Mouse (Mus musculus) hindbrain, embryonic 16.5 days (tissue): Measurements from ENCODE around the gene Rheb. TPM values are rescaled to one million over a fixed set of nuclear protein-coding genes. Genes with fewer than 3 reads are reported as not detected.
A peak's percentile ranks its signal among the peaks of the same experiment; 100 is the strongest.

Experiments used
- ATAC-seq: fragments of 200-750 bp; cut with Nextera tagmentation; 2 replicates; pipeline ENCODE4 v1.8.0; 2017; ENCODE audit warnings: moderate TSS enrichment, moderate library complexity
- H3K27ac ChIP-seq: fragments of 300-500 bp; sonication (generic); 2 replicates; pipeline ENCODE4 v1.5.1; 2014; ENCODE audit warnings: low read depth, mild to moderate bottlenecking, control low read depth, low read length, moderate library complexity
- H3K27me3 ChIP-seq: fragments of 300-500 bp; sonication (generic); replicated peaks from 2 replicates; pipeline ENCODE4 v1.6.1; 2014; ENCODE audit warnings: low read length; ENCODE audit not compliant: control insufficient read depth, insufficient read depth
- H3K36me3 ChIP-seq: fragments of 300-500 bp; sonication (generic); 2 replicates; pipeline ENCODE4 v1.6.1; 2014; ENCODE audit warnings: mild to moderate bottlenecking, low read length, moderate library complexity, mixed read lengths; ENCODE audit not compliant: control insufficient read depth, insufficient read depth
- H3K4me1 ChIP-seq: fragments of 300-500 bp; sonication (generic); 2 replicates; pipeline ENCODE4 v1.6.1; 2014; ENCODE audit warnings: low read depth, low read length; ENCODE audit not compliant: control insufficient read depth, insufficient read depth
- H3K4me2 ChIP-seq: fragments of 300-500 bp; sonication (generic); 2 replicates; pipeline ENCODE4 v1.6.1; 2014; ENCODE audit warnings: mild to moderate bottlenecking, low read length, control low read depth, moderate library complexity
- H3K4me3 ChIP-seq: fragments of 300-500 bp; sonication (generic); 2 replicates; pipeline ENCODE4 v1.5.1; 2014; ENCODE audit warnings: mild to moderate bottlenecking, low read length, control low read depth, moderate library complexity
- H3K9ac ChIP-seq: fragments of 300-500 bp; sonication (generic); 2 replicates; pipeline ENCODE4 v1.6.1; 2014; ENCODE audit warnings: low read depth, mild to moderate bottlenecking, control low read depth, low read length, moderate library complexity
- H3K9me3 ChIP-seq: fragments of 300-500 bp; sonication (generic); 2 replicates; pipeline ENCODE4 v1.6.1; 2014; ENCODE audit warnings: mild to moderate bottlenecking, low read length, moderate library complexity; ENCODE audit not compliant: control insufficient read depth
- WGBS: fragments of 180-500 bp; shearing (Covaris S2); extraction: QIAGEN DNeasy Blood & Tissue Kit; methylation state at CpG from one replicate; pipeline ENCODE4 v1.1.7; 2014; 5-methylcytosine and 5-hydroxymethylcytosine counted together
- polyA plus RNA-seq: library from polyadenylated mRNA; unstranded; fragments of >200 nt; fragmentation: Nextera tagmentation; extraction: Ambion mirVana; gene quantifications from 2 replicates; pipeline ENCODE4 v1.2.1, GENCODE M21; 2015

The Rheb gene
- polyA plus RNA-seq, 1 experiment from 2014 or later: 275 TPM

DNA sequence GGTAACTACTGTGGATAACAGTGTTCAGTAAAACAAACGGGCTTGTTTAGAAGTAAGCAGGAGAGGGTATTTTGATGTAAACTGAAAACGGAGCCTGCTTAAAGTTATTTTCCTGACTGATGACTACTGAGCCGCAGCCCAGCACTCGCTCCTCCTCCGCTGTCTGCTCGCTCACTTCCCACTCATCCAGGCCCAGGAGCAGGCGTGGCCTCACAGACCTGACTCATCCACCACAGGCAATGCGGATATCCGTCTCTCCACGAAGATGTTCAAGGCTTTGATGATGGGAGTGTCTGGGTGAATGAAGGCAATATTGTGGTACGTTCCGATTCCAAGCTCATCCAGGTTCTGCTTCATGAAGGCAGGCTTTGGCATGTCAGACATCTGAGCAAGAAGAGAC, 28.9 kb upstream of the Rheb start:
- no peak overlapping the region for H3K27ac ChIP-seq
- no peak overlapping the region for H3K9ac ChIP-seq
- H3K9me3 ChIP-seq: peaks cover 3% of the 10 kb centered on the region; the same call in 1 of the 2 replicates
- no peaks in the 10 kb centered on the region for H3K4me1 ChIP-seq
- WGBS: 91% methylated on average over 12 of the region's 12 CpGs
- H3K36me3 ChIP-seq: peaks cover 33% of the 10 kb centered on the region
- H3K4me2 ChIP-seq: no peak overlapping the region
- ATAC-seq: no peak
- H3K27me3 ChIP-seq: no peaks in the 10 kb centered on the region
- no peak overlapping the region for H3K4me3 ChIP-seq

DNA sequence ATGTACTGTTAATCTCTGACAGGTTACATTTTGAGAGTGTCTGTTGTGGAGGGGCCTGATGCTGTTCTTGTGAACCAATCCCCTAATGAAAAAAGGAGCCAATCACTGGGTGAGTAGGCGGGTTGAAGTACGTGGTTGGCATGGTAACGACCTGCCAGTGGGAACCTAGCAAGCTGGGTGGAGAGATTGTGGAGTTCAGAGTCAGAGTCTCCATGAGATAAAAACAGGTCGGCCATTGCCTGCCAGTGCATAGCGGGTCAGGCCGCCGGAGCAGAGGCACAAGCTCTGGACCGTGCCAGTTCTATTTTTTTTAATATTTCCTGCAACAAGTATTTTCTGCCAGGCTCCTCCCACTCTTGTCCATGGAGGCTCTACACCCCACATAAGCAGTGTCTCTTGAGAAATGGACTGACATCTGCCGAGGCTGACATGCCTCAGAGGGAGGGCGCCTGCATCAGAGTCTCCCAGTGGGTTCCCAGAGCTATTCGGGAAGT, 27.4 kb upstream of the Rheb start:
- WGBS: 62% methylated on average over 11 of the region's 11 CpGs
- Histone ChIP-seq H3K36me3 (peaks cover 30% of the 10 kb centered on the region), H3K4me1 (no peaks in the 10 kb centered on the region), H3K9me3 (peaks cover 3% of the 10 kb centered on the region; the same call in 1 of the 2 replicates), H3K9ac (no peak overlapping the region), H3K27ac (no peak overlapping the region), H3K27me3 (no peaks in the 10 kb centered on the region), H3K4me3 (no peak overlapping the region), H3K4me2 (no peak overlapping the region)
- peak; percentile 57 for ATAC-seq

DNA sequence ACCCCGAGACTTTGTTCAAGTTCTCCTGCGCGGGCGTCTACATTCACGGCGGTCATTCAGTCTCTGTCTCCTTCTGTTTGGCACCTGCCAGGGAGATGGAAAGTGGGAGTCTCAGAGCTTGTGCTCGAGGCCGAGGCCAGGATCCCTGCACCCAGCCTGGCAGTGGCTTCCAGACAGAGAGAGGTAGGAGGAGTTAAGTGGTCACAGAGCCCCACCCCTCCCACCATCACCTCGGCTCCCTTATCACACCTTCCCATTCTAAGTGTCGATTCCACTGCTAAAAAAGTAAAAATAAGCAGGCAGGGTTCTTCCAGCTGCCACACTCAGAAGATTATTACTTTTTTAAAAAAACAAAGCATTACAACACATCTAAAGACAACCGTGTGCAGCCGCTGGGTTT, 21.4 kb upstream of the Rheb start:
- H3K27me3 ChIP-seq: no peaks in the 10 kb centered on the region
- ATAC-seq: no peak
- WGBS: 81% methylated on average over 12 of the region's 12 CpGs
- H3K27ac ChIP-seq: no peak overlapping the region
- no peaks in the 10 kb centered on the region; the same call in 1 of the 2 replicates for H3K4me1 ChIP-seq
- H3K9me3 ChIP-seq: peaks cover 3% of the 10 kb centered on the region; the same call in 1 of the 2 replicates
- H3K4me3 ChIP-seq: no peak overlapping the region
- H3K4me2 ChIP-seq: no peak overlapping the region
- peaks cover 20% of the 10 kb centered on the region for H3K36me3 ChIP-seq
- no peak overlapping the region for H3K9ac ChIP-seq

DNA sequence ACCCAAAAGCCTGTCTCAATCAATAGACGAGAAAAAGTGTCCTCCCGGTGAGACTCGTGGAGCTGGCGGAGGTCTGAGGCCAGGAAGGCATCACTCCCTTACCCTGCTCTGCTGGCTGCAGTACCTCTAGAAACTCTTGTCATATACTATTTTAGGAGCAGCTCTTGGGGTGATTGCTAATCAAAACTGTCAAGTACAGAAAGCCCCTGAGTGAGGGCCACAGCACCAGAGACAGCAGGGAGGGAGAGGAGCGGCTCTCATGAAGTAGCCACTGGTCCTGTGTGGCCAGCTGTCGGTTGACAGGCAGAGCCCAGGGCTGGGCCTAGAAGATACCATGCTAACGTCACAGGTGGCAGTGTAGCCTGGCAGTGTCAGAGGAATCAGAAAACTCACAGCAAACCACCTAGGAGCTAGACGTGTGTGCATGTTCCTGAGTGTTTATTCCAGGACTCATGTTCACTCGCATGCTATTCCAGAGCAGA, 19.1 kb upstream of the Rheb start:
- Histone ChIP-seq H3K9me3 (peaks cover 1% of the 10 kb centered on the region; the same call in 1 of the 2 replicates), H3K36me3 (peaks cover 5% of the 10 kb centered on the region), H3K4me3 (no peak overlapping the region), H3K9ac (no peak overlapping the region), H3K4me2 (no peak overlapping the region), H3K27me3 (no peaks in the 10 kb centered on the region), H3K4me1 (no peaks in the 10 kb centered on the region; the same call in 1 of the 2 replicates), H3K27ac (no peak overlapping the region; the same call in 1 of the 2 replicates)
- no peak for ATAC-seq
- 82% methylated on average over 9 of the region's 9 CpGs for WGBS

DNA sequence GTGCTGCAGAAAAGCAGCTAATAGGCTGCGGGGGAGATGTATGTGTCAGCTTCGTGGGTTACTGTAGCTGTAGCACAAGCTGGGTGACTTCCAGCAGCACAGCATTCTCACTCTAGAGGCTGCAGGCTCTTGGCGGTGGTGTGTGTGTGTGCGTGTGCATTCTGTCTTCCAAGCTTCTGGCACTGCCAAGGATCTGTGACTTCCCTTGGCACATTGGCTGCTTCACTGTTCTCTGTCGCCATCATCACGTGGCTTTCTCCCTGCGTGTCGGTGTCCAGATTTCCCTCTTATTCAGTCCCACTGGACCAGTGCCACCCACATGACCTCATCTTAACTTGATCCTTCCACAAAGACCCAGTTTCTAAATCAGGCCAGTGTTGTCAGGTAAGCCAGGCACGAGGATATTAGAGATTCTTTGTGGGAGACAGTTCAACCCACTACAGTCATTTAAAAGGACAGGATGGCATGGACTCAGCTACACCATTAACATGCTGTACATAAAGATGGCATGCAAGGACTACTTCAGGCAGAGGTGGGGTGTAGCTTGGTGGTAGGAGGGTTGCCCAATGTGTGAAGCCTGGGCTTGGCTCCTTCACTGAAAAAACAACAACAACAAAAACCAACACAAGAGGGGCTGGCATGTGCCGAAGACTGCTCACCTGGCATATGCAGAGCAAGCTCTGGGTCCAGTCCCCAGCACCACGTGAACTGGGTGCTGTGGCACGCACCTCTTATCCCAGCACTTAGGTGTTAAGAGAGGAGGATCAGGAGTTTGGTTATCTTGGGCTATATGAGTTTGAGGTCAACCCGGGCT, 18.4 kb upstream of the Rheb start:
- Histone ChIP-seq H3K4me3 (no peak overlapping the region), H3K27ac (peak overlapping the region; percentile 59), H3K9ac (no peak overlapping the region), H3K27me3 (no peaks in the 10 kb centered on the region), H3K36me3 (0 out of 2 replicates have a peak, but pooled peaks cover 2% of the 10 kb centered on the region), H3K9me3 (no peaks in the 10 kb centered on the region), H3K4me2 (no peak overlapping the region), H3K4me1 (no peaks in the 10 kb centered on the region; the same call in 1 of the 2 replicates)
- 67% methylated on average over 13 of the region's 13 CpGs for WGBS
- peak; percentile 90 for ATAC-seq

DNA sequence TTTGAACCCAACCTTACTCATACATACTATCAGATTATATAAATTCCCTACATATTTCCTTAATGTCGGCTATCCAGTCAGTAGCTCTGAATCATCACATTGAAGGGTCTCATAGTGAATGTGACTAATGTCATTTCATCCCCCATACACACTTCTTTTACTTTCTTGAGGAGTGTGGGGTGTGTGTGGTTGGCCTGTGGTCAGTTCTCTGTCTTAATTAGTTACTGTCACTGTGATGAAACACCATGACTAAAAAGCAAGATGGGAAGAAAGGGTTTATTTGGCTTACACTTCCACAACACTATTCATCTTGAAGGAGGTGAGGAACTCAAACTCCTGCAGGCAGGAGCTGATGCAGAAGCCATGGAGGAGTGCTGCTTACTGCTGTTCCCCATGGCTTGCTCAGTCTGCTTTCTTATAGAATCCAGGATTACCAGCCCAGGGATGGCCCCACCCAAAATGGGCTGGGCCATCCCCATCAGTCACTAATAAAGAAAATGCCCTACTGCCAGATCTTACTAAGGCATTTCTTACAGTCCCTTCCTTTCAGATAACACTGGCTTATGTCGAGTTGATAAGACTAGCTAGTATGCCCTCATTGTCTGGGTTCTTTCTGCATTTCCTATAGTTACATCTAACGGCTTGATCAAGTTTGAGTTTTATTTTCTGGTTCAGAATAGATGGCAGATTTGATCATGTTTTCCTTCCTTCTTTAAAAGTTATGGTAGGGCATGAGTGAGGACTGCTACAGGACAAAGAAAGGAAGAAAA, 17.5 kb upstream of the Rheb start:
- Histone ChIP-seq H3K9me3 (no peaks in the 10 kb centered on the region), H3K36me3 (0 out of 2 replicates have a peak, but pooled peaks cover 2% of the 10 kb centered on the region), H3K4me2 (no peak overlapping the region), H3K4me3 (no peak overlapping the region), H3K27me3 (no peaks in the 10 kb centered on the region), H3K27ac (0 out of 2 replicates have a peak overlapping the region, but pooled peaks have one; percentile 17), H3K4me1 (no peaks in the 10 kb centered on the region; the same call in 1 of the 2 replicates), H3K9ac (no peak overlapping the region; the same call in 1 of the 2 replicates)
- WGBS: 85% methylated on average over 3 of the region's 3 CpGs
- no peak for ATAC-seq

DNA sequence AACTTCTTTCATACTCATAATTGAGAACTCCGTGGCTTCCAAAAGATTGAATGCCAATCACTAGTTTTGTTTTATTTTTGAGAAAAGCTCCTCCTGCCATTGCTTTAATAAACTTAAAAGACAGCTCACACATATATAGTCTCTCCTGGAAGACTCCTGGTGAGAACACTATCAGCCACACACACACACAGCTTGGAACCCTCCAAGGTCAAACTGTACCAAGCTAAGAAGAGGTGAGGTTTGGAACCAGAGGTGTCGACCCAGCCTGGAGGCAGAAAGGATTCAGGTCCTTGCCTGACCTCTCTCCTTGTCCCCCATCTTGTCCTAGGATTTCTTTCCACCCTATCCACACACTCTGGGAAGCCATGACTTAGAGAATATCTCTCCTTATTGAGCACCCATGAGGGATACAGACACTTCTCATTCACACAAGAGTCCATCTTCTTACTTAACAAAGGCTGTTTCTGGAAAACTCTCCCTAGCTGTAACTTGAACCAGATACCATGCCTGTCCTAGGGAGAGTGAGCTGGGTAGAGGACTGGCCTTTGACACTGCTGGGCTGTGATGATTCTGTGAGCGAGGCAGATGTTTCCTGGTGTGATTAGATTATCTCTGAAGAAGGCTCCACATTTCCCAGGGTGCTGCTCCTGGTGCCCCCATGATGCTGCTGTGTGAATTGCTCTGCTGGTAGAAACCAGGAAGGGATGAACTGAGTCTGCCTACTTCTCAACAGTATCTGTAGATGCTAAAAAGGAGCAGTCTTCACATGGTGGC, 12.6 kb upstream of the Rheb start:
- no peaks in the 10 kb centered on the region for H3K36me3 ChIP-seq
- H3K9ac ChIP-seq: no peak overlapping the region
- 79% methylated on average over 3 of the region's 3 CpGs for WGBS
- H3K4me3 ChIP-seq: no peak overlapping the region
- no peaks in the 10 kb centered on the region for H3K27me3 ChIP-seq
- H3K4me2 ChIP-seq: no peak overlapping the region
- no peak overlapping the region for H3K27ac ChIP-seq
- no peaks in the 10 kb centered on the region for H3K4me1 ChIP-seq
- no peak for ATAC-seq
- no peaks in the 10 kb centered on the region for H3K9me3 ChIP-seq

DNA sequence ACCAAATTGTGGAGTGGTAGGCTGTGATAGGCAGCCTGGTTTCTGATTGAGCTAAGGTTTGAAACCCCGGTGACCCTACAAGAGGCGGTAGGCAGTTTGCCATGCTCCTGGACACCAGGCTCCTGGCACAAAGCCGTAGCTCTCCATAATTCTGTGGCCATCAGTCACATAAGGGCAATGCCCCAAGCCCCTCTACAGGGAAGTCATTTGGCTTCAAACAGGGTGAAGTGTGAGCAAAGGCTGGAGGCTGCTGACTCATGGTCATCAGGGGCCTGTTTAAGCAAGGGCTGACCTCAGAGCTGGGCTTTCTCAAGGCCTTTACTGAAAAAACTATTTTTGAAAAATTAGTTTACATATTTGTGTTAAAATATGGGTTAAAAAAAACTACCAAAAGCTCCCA, 11.8 kb upstream of the Rheb start:
- no peaks in the 10 kb centered on the region for H3K36me3 ChIP-seq
- WGBS: 89% methylated on average over 3 of the region's 3 CpGs
- no peaks in the 10 kb centered on the region for H3K4me1 ChIP-seq
- ATAC-seq: no peak
- no peak overlapping the region for H3K4me2 ChIP-seq
- H3K27ac ChIP-seq: no peak overlapping the region
- no peak overlapping the region for H3K4me3 ChIP-seq
- no peaks in the 10 kb centered on the region for H3K27me3 ChIP-seq
- H3K9ac ChIP-seq: no peak overlapping the region
- no peaks in the 10 kb centered on the region for H3K9me3 ChIP-seq
